Mouse (Mus musculus) spleen, adult 2 months (tissue): ENCODE results near the gene Rp9.

ENCODE experiments used
- CTCF ChIP-seq: fragments of 200-500 bp; IDR thresholded peaks from 2 replicates; pipeline ENCODE4 v1.5.1; 2011; ENCODE audit warnings: mild to moderate bottlenecking, inconsistent platforms; ENCODE audit not compliant: insufficient read depth, insufficient read length, insufficient replicate concordance; ENCODE audit errors: extremely low read depth
- POLR2A ChIP-seq: fragments of 200-500 bp; IDR thresholded peaks from 2 replicates; pipeline ENCODE4 v1.6.1; 2011; ENCODE audit warnings: low read depth, low read length, inconsistent platforms

GRCm38 (mm10) chr9:22419877-22420276, 49.7 kb downstream of the Rp9 start:
- TF ChIP-seq CTCF: no peak
- no peak for TF ChIP-seq POLR2A
